Mouse (Mus musculus) cortical plate, adult 2 months (tissue): ENCODE results near the gene Ndrg4.

Experiments
- CTCF ChIP-seq: fragments of 200-500 bp; IDR thresholded peaks from 2 replicates; pipeline ENCODE4 v1.5.1; 2011; ENCODE audit warnings: mild to moderate bottlenecking, control low read depth, low read length; ENCODE audit not compliant: insufficient read depth; ENCODE audit errors: extremely low read depth
- POLR2A ChIP-seq: fragments of 200-500 bp; IDR thresholded peaks from 2 replicates; pipeline ENCODE4 v1.6.1; 2011; ENCODE audit warnings: mild to moderate bottlenecking, low read length, control low read depth; ENCODE audit not compliant: insufficient read depth; ENCODE audit errors: extremely low read depth

GRCm38 (mm10) chr8:95655831-95656230 lies 20.9 kb upstream of the Ndrg4 start:
- TF ChIP-seq CTCF: no peak
- TF ChIP-seq POLR2A: no peak
